Mouse (Mus musculus) C3H10T1/2 (cell line): ENCODE measurements around the gene Smim17. TPM values are rescaled to one million over a fixed set of nuclear protein-coding genes. Genes with fewer than 3 reads are reported as not detected.

Experiments used
- polyA plus RNA-seq, 2 experiments: library from polyadenylated mRNA; unstranded; fragments of >200 nt; fragmentation: generic; extraction: Trizol; gene quantifications; one replicate each; pipeline ENCODE4 v1.2.1; 2012; ENCODE audit warnings: missing spikeins in 2 of 2

Gene Smim17
- polyA plus RNA-seq, result under 1 TPM in 1 of 2 experiments, not detected in 1; 0.06 TPM

DNA sequence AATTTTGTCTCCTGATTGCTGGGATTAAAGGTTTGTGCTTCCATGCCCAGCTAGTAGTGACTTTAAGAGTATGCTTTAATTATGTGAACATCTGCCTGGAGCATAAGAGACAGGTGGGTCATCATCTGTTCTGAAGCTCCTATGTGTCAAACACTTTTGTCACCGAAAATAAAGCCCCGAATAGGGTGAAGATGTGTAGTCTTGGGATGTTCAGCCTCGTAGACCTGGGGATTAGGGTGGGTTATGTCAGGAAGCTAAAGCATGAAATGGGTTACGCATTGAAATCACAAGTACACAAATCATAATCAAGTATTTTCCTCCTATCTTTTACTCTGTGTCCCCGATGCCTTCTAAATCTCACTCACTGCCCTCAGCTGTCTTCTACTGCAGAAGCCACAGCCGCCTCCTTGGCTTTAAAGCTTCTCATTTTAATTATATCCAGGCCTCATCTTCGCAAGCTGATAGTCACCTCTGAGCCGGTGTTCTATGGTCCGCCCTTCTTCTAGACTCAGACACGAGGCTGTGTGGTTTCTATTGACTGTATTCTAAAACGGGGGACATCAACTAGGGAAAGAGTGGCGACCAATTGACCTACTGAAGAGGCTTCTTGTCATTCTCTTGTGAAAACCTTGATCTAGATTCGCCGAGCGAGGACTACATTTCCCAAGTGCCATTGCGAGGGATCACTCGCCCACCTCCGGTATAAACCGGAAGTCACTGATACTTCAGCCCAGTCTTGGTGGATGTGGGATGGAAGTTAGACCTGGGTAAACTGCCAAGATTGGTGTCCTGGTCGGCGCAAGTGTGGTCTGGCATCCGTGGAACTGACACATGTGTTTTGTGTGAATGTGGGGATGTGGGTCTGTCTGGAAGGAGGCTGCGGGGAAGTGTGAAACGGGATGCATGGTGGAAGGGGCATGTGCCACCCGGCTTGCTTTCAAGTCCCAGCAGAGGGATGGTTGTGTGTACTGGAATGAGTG is at the start of gene Smim17:
Smim17 (plus strand) TSS at position 720 of the 980 bp plus-strand sequence.

DNA sequence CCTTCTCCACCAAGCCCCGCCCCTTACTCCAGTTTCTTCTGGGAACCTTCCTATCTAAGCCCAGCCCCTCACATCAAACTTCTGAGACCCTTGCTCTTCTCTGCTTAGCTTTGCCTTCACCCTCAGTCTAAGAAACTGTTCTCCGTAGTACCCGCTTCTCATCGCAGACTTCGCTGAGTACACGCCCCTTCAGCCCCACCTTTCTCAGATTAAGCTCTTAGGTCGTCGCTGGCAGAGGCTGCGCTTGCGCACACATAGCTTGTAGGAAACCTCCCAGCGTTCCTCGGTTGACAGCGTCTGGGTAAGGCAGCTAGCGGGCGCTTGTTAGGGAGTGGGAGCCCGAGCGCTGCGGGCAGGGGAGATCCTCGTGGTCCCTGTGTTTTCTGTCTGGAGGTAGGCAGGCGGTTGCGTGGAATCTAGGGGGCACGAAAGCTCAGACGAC is 35.4 kb upstream of the Smim17 start, which contains the start of gene Zfp78:
Zfp78 (plus strand) TSS at position 234 of the 442 bp plus-strand sequence.

DNA sequence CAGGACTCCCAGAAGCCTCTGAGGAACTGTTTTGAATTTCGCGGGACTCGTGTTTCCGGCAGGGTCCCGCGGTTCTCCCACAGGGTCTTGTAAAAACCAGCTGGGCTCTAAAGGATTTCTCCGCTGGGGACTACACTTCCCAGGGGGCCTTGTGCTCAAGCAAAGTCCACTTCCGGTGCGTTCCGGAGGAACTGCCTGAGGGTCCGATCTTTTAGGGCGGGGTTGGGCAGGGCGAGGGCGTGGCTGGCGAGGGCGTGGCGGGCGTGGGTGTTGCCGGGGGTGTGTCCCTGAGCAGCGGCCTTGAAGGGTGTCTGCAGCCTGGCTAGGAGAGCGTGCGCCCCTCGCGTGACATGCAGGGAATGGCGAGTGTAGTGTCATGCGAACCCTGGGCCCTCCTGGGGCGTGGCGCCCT is 15.5 kb upstream of the Smim17 start, which contains the start of gene Zfp28:
Zfp28 (plus strand) TSS at position 252 of the 412 bp plus-strand sequence.

DNA sequence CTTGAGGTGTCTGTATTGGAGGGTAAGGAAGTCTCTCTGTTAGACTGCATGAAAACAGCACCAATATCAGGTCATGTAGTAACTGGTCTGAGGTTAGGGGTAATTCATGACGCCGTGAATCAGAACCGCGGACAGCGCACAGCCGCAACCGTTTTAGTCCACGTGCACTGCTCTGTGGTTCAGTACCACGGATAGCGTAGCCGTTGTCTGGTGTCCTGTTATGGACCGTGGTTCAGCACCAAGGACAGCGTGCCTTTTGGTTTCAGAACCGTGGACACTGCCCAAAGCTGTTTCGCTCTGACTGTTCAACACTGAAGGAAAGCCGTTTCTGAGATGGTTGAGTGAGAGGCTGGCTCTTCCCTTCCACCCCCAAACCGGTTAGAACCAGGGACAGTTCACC is 11.5 kb downstream of the Smim17 start, which contains the start of gene Gm20715:
Gm20715 (plus strand) TSS at position 235 of the 400 bp plus-strand sequence.

DNA sequence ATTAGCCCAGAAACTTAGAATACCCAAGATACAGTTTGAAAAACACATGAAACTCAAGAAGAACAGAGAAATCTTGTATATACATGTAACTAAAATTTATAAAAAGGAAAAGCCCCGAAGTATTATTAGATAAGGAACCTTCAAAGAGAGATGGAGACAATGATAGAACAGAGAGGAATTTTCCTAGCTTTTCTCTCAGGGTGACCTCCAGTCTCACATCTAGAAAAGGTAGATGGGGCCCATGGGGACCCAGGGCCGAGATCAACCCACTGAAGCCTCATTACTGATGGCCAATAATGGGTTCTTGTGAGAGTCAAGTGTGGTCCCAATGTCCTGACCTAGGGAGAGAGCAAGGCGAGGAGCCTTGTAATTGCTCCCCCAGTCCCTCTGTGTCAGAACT is 39.9 kb downstream of the Smim17 start, which contains the start of gene Olfr1344:
Olfr1344 (plus strand) TSS at position 301 of the 400 bp plus-strand sequence.

DNA sequence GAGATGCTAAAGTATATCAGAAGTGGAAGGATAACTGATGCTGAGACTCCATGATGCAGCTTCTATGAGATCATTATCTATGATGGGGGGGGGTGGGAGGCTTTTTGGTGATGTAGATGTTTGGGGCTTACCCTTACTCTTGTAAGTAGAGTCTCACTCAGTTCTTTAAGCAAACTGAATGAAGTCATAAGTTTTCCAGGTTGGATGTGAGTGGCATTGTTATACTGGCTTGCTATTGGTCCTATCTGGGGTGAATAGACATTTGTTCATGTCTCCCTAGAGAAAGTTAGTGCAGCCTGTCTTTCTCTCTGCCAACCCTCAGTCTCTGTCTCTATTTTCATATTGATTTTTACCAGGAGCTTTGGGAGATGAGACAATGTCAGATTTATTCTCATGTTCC is 57.4 kb downstream of the Smim17 start, which contains the start of gene Olfr1336:
Olfr1336 (plus strand) TSS at position 301 of the 400 bp plus-strand sequence.

DNA sequence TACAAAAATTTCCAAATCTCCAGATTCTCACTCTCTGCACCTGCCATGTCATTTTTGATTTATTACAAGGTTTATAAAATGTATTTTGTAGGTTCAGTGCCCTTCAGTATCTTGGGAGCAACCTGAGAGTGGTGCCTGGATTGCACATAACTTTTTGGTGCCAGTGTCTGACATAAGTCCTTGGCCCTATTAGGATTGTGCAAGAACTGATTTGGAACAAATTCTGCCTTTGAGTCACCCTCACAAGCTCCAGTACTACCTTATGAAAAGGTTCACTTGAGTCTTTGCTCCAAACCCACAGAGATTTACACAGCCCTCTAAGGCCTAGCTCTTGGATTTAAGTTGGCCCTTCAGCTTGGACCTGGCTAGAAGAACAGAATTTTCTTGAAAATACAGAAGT is 68.4 kb downstream of the Smim17 start, which contains the start of gene Olfr1346:
Olfr1346 (plus strand) TSS at position 151 of the 400 bp plus-strand sequence.

Other genes with a start within 250 kb of the Smim17 start
- 10 to 100 TPM; 26.5 to 32.4 TPM for gene Zfp787, start 242.7 kb upstream of the Smim17 start, polyA plus RNA-seq
- gene Zfp444, start 226.5 kb upstream of the Smim17 start, polyA plus RNA-seq, result 10 to 100 TPM; 34.7 to 36.0 TPM
- not detected for gene Galp, start 201.6 kb upstream of the Smim17 start, polyA plus RNA-seq
- gene Zscan5b, start 176.4 kb upstream of the Smim17 start, polyA plus RNA-seq, result not detected
- not detected for gene Epp13, start 146.0 kb upstream of the Smim17 start, polyA plus RNA-seq
- gene Zfp667, start 112.1 kb upstream of the Smim17 start, polyA plus RNA-seq, result 1 to 10 TPM in 1 of 2 experiments, under 1 TPM in 1; 0.18 to 1.0 TPM
- gene Zfp583, start 67.4 kb upstream of the Smim17 start, polyA plus RNA-seq, result under 1 TPM in 1 of 2 experiments, not detected in 1; 0.04 TPM
- not detected for gene Gm3854, start 55.0 kb upstream of the Smim17 start, polyA plus RNA-seq
- gene Zfp78, start 35.4 kb upstream of the Smim17 start, polyA plus RNA-seq, result under 1 TPM; 0.05 to 0.53 TPM
- gene Zfp28, start 15.4 kb upstream of the Smim17 start, polyA plus RNA-seq, result 1 to 10 TPM in 1 of 2 experiments, under 1 TPM in 1; 0.37 to 4.0 TPM
- under 1 TPM in 1 of 2 experiments, not detected in 1; 0.01 TPM for gene Gm20715, start 11.6 kb downstream of the Smim17 start, polyA plus RNA-seq
- not detected for gene Olfr1344, start 40.0 kb downstream of the Smim17 start, polyA plus RNA-seq
- gene Olfr1336, start 57.5 kb downstream of the Smim17 start, polyA plus RNA-seq, result not detected
- not detected for gene Olfr1346, start 68.4 kb downstream of the Smim17 start, polyA plus RNA-seq
- not detected for gene Olfr5, start 88.2 kb downstream of the Smim17 start, polyA plus RNA-seq
- gene Olfr1347, start 101.0 kb downstream of the Smim17 start, polyA plus RNA-seq, result not detected
- not detected for gene Olfr1348, start 110.0 kb downstream of the Smim17 start, polyA plus RNA-seq
- under 1 TPM in 1 of 2 experiments, not detected in 1; 0.02 TPM for gene Olfr1349, start 124.2 kb downstream of the Smim17 start, polyA plus RNA-seq
- not detected for gene Olfr1350, start 166.1 kb downstream of the Smim17 start, polyA plus RNA-seq